Mouse (Mus musculus) midbrain, postnatal 0 days (tissue): ENCODE measurements around the gene AC109138.7. TPM values are rescaled to one million over a fixed set of nuclear protein-coding genes. Genes with fewer than 3 reads are reported as not detected.

ENCODE experiments used
- ATAC-seq: fragments of 200-750 bp; cut with Nextera tagmentation; 2 replicates; pipeline ENCODE4 v1.8.0; 2017; ENCODE audit warnings: moderate number of reproducible peaks, mild to moderate bottlenecking, moderate TSS enrichment, moderate library complexity; ENCODE audit not compliant: low FRiP score
- DNase-seq: peaks from one replicate; pipeline ENCODE4 v3.0.0-alpha.2; 2015; ENCODE audit warnings: low spot score
- H3K27ac ChIP-seq: fragments of 300-500 bp; sonication (generic); 2 replicates; pipeline ENCODE4 v1.5.1; 2014; ENCODE audit warnings: low read depth, mild to moderate bottlenecking, low read length, mixed read lengths
- H3K27me3 ChIP-seq: fragments of 300-500 bp; sonication (generic); 2 replicates; pipeline ENCODE4 v1.6.1; 2014; ENCODE audit warnings: low read length, control low read depth, mixed read lengths; ENCODE audit not compliant: insufficient read depth
- H3K36me3 ChIP-seq: fragments of 300-500 bp; sonication (generic); 2 replicates; pipeline ENCODE4 v1.6.1; 2014; ENCODE audit warnings: low read length, control low read depth, mixed read lengths; ENCODE audit not compliant: insufficient read depth
- H3K4me1 ChIP-seq: fragments of 300-500 bp; sonication (generic); 2 replicates; pipeline ENCODE4 v1.6.1; 2014; ENCODE audit warnings: mild to moderate bottlenecking, control low read depth, antibody characterized with exemption, low read length, mixed read lengths; ENCODE audit not compliant: insufficient read depth
- H3K4me2 ChIP-seq: fragments of 300-500 bp; sonication (generic); 2 replicates; pipeline ENCODE4 v1.6.1; 2014; ENCODE audit warnings: low read depth, mild to moderate bottlenecking, low read length, mixed read lengths; ENCODE audit not compliant: poor library complexity, severe bottlenecking
- H3K4me3 ChIP-seq: fragments of 300-500 bp; sonication (generic); 2 replicates; pipeline ENCODE4 v1.5.1; 2014; ENCODE audit warnings: low read depth, mild to moderate bottlenecking, low read length, moderate library complexity
- H3K9ac ChIP-seq: fragments of 300-500 bp; sonication (generic); replicated peaks from 2 replicates; pipeline ENCODE4 v1.6.1; 2014; ENCODE audit warnings: mild to moderate bottlenecking, low read length, moderate library complexity, mixed read lengths; ENCODE audit not compliant: poor library complexity, severe bottlenecking
- H3K9me3 ChIP-seq: fragments of 300-500 bp; sonication (generic); 2 replicates; pipeline ENCODE4 v1.6.1; 2016; ENCODE audit warnings: low read length, control low read depth
- CTCF ChIP-seq: IDR thresholded peaks from 2 replicates; pipeline ENCODE4 v1.5.1; 2016; ENCODE audit warnings: antibody characterized with exemption, mild to moderate bottlenecking
- WGBS: fragments of 180-500 bp; shearing (Covaris S2); extraction: QIAGEN DNeasy Blood & Tissue Kit; methylation state at CpG from one replicate; pipeline ENCODE4 v1.1.7; 2014; 5-methylcytosine and 5-hydroxymethylcytosine counted together
- polyA plus RNA-seq: library from polyadenylated mRNA; unstranded; fragments of >200 nt; fragmentation: Nextera tagmentation; extraction: Ambion mirVana; gene quantifications from 2 replicates; pipeline ENCODE4 v1.2.1, GENCODE M21; 2015
- total RNA-seq: library from RNA; depleted of rRNA; stranded (reverse); fragments of >200 nt; gene quantifications from 2 replicates; pipeline ENCODE4 v1.2.3, GENCODE M21; 2014

Gene AC109138.7
- total and polyA plus RNA-seq, 2 experiments from 2014 or later: not detected

- ATAC-seq (no peak), DNase-seq (no peak)
- Histone ChIP-seq H3K4me1 (no peaks in the 10 kb centered on the region; the same call in 1 of the 2 replicates), H3K27me3 (peaks cover 3% of the 10 kb centered on the region; the same call in 1 of the 2 replicates), H3K36me3 (no peaks in the 10 kb centered on the region), H3K27ac (no peak overlapping the region), H3K9ac (no peak overlapping the region), H3K4me3 (no peak overlapping the region), H3K4me2 (no peak overlapping the region), H3K9me3 (no peaks in the 10 kb centered on the region)
- no peak for TF ChIP-seq CTCF
- WGBS: 90% methylated on average over 7 of the region's 7 CpGs
These were observed 12.6 kb downstream of the AC109138.7 start for GRCm38 (mm10) chr19:4226779-4227178.

DNA sequence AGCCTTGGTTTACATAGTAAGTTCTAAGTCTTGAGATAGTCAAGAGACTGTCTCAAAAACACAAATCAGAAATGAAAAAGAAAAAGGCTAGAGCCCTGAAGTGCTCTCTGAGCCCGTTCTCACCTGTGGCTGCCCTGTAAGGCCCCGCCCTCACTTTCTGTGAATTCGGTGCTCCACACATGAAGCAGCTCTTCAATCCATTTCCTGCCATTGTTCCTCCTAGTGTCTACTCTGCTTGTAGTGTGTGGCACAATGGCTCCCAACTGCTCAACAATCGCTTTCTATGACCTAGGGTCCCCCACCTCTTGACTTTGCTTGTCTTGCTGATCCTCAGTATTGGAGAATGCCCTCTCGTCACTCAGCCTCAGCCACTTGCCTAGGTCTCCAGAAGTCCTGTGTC is 13.3 kb downstream of the AC109138.7 start:
- no peaks in the 10 kb centered on the region for H3K9me3 ChIP-seq
- no peak overlapping the region for H3K4me2 ChIP-seq
- ATAC-seq (no peak), DNase-seq (no peak)
- TF ChIP-seq CTCF: no peak
- peaks cover 3% of the 10 kb centered on the region; the same call in 1 of the 2 replicates for H3K27me3 ChIP-seq
- H3K9ac ChIP-seq: no peak overlapping the region
- H3K4me1 ChIP-seq: peaks cover 2% of the 10 kb centered on the region; the same call in 1 of the 2 replicates
- WGBS: 77% methylated on average over 5 of the region's 5 CpGs
- H3K36me3 ChIP-seq: no peaks in the 10 kb centered on the region
- no peak overlapping the region for H3K4me3 ChIP-seq
- H3K27ac ChIP-seq: no peak overlapping the region

GRCm38 (mm10) chr19:4227894-4228678 is 13.9 kb downstream of the AC109138.7 start:
- WGBS: 23% methylated on average over 8 of the region's 8 CpGs
- H3K4me2 ChIP-seq: no peak overlapping the region
- no peak overlapping the region for H3K27ac ChIP-seq
- H3K9ac ChIP-seq: no peak overlapping the region
- H3K9me3 ChIP-seq: no peaks in the 10 kb centered on the region
- H3K36me3 ChIP-seq: no peaks in the 10 kb centered on the region
- TF ChIP-seq CTCF: peak; percentile 97
- ATAC-seq (no peak), DNase-seq (peak; percentile 81)
- H3K4me3 ChIP-seq: no peak overlapping the region
- peaks cover 3% of the 10 kb centered on the region; the same call in 1 of the 2 replicates for H3K27me3 ChIP-seq
- peaks cover 4% of the 10 kb centered on the region; the same call in 1 of the 2 replicates for H3K4me1 ChIP-seq

DNA sequence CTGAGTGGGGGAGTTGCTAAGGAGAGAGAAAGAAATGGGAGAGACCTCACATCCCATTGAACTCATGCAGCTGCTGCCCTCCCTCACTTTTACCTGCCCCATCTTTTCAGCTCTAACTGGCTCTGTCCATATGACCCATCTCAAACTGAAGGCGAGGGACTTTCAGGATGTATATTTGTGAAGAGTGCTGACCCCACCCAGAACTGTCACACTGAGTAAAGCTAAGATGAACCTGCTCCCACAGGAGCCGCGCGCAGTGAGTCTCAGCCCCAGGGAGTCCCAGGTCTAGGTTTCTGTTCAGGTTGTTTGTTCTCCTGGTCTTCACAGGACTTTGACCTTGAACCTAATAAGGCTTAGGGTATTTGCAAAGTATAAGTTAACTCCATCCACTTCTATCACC is 14.7 kb downstream of the AC109138.7 start:
- Histone ChIP-seq H3K9me3 (no peaks in the 10 kb centered on the region), H3K27me3 (peaks cover 3% of the 10 kb centered on the region; the same call in 1 of the 2 replicates), H3K27ac (no peak overlapping the region), H3K4me3 (no peak overlapping the region), H3K36me3 (no peaks in the 10 kb centered on the region), H3K4me1 (peaks cover 4% of the 10 kb centered on the region; the same call in 1 of the 2 replicates), H3K9ac (no peak overlapping the region), H3K4me2 (no peak overlapping the region)
- no peak for ATAC-seq
- no peak for DNase-seq
- 75% methylated on average over 4 of the region's 4 CpGs for WGBS
- no peak for TF ChIP-seq CTCF

DNA sequence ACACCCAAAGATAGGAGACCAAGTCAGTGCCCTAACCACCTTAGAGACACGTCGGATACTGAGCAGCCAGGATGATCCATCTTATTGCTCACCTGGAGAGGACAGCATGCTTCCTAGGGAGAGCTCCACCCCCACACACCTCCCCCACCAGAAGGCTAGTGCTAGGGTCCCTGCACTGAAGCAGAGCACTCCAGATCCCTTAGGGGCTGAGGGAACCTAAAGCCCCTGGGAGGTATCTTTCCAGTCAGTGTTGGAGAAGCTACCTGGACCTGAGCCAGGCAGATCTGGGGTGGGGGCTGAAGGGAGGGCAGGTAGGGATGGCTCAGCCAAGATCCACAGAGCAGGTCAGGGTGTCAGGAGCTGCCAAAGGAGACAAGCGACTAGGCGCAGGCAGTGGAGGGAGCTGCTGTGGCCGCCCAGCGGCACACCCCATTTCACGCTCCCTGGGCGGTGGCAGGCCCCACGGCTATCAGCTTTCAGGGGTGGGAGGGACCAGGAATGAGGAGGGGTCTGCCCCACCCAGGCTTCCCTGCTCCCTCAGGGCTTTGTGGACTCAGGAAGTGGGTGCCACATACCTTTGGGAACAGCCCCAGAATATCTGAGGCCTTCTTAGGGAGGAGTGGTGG is 15.4 kb downstream of the AC109138.7 start:
- H3K36me3 ChIP-seq: no peaks in the 10 kb centered on the region
- peaks cover 4% of the 10 kb centered on the region; the same call in 1 of the 2 replicates for H3K4me1 ChIP-seq
- no peak for DNase-seq
- H3K9me3 ChIP-seq: no peaks in the 10 kb centered on the region
- ATAC-seq: no peak
- no peak overlapping the region for H3K27ac ChIP-seq
- no peak overlapping the region for H3K4me2 ChIP-seq
- H3K9ac ChIP-seq: no peak overlapping the region
- TF ChIP-seq CTCF: no peak
- peaks cover 3% of the 10 kb centered on the region; the same call in 1 of the 2 replicates for H3K27me3 ChIP-seq
- WGBS: 52% methylated on average over 9 of the region's 9 CpGs
- H3K4me3 ChIP-seq: no peak overlapping the region

DNA sequence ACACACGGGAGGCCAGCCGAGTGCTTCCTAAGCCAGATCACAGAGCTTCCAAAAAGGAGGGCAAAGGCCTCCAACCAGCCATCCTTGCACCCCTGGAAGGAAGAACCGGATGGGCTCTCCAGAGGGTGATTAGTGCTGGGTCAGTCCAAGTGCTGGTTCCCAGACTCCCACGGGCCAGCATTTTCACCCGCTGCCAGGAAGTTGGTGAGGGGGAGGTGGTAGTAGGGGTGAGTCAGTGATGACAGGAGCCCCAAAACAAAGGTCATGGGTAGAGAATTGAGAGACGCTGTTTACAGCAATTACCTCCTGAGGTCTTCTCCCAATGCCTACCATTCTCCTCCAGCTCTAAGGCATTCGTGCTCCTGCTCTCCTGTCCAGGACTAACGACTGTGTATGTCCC is 16.3 kb downstream of the AC109138.7 start:
- Histone ChIP-seq H3K4me1 (peaks cover 4% of the 10 kb centered on the region; the same call in 1 of the 2 replicates), H3K4me2 (no peak overlapping the region), H3K27ac (no peak overlapping the region), H3K9me3 (no peaks in the 10 kb centered on the region), H3K9ac (no peak overlapping the region), H3K36me3 (no peaks in the 10 kb centered on the region), H3K27me3 (peaks cover 3% of the 10 kb centered on the region; the same call in 1 of the 2 replicates), H3K4me3 (no peak overlapping the region)
- no peak for DNase-seq
- TF ChIP-seq CTCF: no peak
- WGBS: 70% methylated on average over 8 of the region's 8 CpGs
- no peak for ATAC-seq
